Mouse (Mus musculus) common myeloid progenitor, adult 5-6 weeks (primary cell): Measurements from ENCODE around the gene Medag. TPM values are rescaled to one million over a fixed set of nuclear protein-coding genes. Genes with fewer than 3 reads are reported as not detected.

Experiments
- ATAC-seq: replicated peaks from 2 replicates; pipeline ENCODE4 v1.8.0; 2016; ENCODE audit warnings: low read depth, mild to moderate bottlenecking, moderate TSS enrichment, inconsistent platforms; ENCODE audit not compliant: poor library complexity, severe bottlenecking
- total RNA-seq: library from RNA; stranded (forward); fragments of 200-1000, 187-1606 nt; gene quantifications from 2 replicates; pipeline ENCODE4 v1.2.3, GENCODE M21; 2017

Medag gene
- total RNA-seq: 0.39 TPM in 1 of 2 replicates, not detected in the other

DNA sequence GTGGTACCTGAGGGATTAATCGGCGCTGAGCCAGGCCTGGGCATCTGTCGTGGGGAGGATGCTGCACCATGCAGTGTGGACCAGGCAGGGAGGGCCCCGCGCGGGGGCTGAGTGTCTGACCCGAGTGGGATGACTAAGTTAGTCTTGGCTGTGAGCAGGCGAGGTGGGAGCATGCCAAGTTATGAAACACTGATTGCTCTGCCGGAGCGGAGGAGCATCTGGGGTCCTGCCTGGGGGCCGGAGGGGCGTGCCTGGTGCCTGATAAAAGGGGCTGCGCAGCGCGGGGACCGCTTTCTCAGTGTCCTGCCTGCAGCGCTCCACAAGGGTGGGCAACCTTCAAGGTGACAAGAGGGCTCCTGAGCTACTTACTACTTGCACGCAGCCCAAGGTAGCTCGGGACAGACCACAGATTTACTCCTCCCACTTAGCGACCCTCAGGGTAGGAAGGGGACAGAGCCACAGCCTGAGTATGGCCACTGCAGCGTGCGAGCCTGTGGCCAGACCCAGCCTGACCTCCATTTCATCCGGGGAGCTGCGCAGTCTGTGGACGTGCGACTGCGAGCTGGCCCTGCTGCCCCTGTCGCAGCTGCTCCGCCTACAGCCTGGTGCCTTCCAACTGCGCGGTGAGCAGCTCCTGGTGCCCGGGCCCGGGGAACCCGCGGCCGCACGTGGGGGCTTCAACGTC lies at the start of gene Medag:
TSS of gene Medag (plus strand) at position 241 of the 685 bp plus-strand sequence.
- peak; percentile 53 for ATAC-seq

DNA sequence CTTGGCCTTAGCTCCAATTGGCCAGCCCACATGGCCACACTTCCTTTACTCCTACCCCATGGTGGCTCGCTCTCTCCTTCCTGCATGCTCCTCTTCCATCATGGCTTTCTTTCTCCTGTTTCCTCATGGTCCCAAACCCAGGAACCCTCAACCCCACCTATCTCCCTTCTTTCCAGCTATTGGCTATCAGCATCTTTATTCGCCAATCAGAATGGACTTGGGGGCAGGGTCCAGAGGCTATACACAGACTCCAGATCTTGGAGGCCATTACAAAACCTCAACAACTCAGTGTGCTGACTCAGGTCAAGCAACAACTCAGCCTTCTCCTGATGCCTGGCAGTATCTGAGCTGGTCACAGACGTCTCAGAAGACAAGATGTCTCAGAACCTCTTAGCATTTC lies 48.9 kb upstream of the Medag start:
- ATAC-seq: no peak

DNA sequence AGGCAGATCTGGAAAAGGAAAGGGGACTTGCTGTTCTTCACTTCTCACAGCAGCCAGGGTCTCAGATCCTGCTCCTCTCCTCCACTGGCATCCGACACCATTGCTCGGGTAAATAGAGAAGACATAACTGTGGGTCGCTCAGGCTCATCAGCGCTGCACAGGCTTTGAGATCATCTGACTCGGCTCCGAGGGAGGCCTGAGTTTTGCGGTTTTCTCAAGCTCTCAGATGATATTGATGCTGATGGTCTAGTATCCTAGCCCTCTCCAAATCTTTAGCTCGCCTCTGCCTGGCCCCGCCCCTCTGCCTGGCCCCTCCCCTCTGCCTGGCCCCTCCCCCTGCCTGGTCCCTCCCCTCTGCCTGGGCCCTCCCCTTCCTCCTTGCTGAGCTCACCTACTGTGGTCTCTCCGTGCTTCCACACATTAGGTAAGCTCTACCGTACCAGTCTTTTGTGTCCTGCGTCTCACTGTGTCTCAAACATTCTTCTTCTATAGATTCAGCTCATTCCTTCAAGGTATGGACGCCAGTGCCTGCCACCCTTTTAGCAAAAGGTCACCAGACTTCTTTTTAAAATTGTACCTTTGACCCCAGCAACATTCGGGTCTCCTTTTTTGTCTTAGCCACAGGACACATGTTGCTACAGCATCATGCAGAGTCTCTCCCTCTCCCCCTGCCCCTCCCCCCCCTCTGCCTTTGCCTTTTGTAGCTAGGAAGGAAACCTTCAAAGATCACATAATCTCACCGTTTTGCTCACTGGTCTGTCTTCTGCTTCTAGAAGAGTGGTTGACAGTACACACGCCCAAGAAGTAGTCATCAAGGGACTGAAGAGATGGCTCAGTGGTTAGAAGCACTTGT lies 47.4 kb upstream of the Medag start:
- ATAC-seq: no peak

DNA sequence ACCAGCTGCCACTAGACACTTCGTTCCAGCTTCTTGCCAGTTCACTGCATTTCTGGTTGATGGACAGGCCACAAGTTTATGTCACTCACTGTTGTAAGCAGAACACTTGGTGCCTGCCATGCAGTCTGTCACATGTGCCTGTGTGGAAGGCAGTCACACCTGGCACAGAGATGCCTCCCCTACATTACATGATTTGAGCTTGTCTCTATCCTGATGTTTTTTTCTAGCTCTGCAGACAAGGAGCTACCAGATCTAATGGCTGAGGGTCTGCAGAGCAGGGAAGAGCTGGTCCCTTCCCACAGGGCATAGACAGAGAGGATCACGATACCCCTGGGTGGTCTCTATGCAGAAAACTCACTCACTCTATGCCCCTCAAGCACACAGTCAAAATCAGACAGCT lies 44.5 kb upstream of the Medag start:
- no peak for ATAC-seq

DNA sequence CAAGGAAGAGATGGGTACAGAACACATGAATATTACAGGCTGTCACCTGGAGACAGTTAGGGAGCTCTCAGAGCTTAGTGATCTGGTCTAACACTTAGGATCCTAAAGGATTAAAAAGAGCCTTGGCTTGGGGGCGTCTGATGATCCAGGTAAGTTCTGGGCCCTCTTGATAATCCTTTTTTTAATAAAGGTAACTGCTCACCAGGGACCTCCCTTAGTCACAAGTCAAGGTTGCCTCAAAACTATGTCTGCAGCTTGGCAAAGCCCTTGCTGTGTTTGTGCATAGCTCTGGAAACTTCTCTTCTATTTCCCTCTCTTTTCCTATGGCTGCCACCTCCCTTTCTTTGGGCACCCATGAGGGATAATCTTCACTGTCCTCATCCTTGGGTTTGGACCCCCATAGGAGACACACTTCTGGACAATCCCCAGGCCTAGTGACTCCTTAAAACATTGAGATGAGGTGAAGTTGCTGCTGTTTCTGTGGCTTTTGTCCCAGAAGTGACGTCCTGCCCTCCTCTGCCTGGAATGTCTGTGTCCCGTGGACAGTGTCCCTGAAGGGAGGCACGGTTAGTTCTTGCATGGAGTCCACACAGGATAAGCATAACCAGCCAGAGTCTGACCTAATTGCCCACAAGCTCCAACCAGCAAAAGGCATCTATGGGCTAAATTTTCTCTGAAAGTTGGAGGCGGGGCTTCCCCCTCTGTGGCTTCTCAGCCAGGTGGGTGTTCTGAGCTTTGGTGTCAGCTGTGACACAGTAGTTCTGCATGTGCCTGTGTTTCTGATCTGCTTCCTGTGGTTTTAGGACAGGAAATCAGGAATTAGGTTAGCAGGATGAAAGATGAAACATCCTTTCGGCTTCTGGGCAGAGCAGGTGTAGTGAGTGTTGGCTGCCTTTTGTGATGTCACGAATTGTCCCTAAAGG lies 43.7 kb upstream of the Medag start:
- ATAC-seq: peak; percentile 67

DNA sequence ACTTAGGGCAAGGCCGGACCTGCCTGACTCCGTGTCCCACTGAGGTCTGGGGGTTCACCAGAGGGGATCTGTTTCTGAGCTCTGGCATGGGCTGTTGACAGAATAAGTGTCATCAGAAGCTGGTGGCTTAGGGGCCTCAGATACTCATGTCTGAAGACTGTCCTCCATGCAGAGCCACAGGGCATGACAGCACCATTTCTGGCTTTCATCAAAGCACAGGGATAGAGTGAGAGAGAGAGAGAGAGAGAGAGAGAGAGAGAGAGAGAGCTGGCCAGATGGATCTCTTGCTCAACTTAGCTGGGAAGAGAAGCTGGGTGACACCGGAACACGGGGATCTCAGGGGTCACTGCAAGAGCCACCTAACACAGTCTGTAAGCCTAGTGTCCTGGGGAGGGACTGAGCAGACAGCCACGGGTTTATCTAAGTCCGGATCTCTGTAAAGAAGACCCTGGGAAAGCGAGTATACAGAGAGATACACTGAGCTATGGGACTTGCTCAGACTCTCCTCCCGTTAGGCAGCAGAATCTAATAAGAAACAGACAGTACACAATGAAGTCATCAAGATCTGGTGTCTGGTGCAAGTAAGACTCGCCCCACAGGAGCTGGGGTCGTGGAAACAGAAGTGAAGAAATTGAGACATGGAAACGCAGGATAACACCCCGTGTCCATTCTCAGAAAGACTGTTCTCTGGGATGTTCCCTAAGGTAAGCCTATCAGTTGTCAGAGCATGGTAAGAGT lies 42.8 kb upstream of the Medag start:
- no peak for ATAC-seq

DNA sequence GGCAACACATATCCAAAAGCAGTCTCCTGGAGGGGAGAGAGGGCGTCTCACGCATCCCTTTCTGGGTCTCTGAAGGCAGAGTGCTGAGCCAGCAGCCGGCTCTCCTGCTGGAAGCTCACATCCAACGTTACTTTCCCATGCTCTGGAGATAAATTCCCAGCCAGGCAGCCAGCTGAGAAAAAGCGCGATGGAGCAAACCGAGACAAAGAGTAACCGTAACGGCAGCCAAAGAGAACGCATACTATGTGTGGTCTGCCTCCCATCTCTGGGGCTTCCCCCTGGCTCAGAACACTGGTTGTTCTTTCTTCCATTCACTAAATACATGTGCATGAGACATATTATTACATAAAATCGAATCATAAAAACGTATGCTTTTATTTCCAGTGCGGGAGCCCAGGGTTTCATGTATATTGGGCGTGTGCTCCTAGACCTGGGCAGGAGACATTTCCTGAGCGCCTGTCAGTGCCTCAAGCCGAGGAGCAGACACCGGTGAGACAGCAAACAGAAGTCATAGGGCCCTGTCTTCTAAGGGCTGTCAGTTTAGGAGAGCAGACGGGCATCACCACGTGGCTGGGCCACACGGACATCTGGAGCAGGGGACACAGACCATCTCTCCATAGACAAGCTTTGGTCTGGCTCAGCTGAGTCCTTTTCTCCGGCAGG lies 42.0 kb upstream of the Medag start:
- ATAC-seq: no peak

DNA sequence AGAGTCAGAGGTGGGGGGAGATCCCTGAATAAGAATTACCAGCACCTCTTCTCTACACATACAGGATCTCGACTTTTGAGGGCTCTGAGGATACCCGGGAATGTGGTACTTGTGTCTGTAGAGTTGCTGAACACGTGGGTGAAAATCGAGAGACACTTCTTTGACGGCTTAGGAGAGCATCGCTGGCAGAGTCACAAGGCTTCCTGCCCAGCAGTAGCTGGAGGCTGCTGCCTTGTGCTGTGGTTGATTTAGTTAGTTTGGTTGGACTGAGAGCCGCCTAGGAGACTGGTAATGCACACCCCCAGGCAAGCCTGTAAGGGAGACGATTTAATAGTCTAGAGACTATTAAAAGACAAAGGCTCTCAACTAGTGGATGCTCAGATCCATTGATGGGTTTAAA lies 39.5 kb upstream of the Medag start:
- ATAC-seq: no peak

DNA sequence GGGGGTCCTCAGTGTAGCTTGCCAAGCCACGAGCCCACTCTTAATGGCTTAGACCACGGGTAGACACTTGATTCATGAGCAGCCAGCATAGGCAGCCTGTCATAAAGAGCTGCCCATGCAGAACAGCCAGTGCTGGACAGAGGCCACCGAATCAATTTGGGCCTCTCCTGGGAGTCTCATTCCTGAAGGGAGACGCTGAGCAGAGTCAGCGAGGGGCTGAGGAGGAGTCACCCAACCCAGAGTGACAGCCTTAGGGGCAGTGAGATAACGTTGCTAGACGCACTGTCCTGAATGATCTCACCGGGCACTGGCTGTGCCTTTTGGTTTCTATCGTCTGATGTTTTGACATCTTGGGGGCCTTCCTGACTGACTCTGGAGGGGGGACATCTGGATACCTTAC lies 38.3 kb upstream of the Medag start:
- ATAC-seq: no peak

DNA sequence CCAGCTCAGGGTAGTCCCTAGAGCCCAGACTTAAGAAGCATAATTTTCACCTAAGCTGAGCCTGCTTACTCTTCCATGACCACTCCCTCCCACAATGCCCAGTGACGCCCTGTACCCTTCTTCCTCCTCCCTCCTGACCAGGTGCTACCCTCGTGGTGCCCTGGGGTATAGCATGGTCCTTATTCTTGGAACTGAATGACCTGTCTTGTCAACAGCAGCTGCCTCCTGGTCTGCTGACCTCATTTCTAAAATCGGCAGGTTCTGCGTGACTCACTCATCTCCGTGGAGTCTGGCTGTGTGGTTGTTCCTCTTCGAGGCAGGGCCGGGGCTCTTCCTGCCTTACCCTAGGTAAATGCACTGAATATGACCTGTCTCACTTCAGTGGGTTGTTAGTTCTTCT lies 37.5 kb upstream of the Medag start:
- peak; percentile 53 for ATAC-seq

DNA sequence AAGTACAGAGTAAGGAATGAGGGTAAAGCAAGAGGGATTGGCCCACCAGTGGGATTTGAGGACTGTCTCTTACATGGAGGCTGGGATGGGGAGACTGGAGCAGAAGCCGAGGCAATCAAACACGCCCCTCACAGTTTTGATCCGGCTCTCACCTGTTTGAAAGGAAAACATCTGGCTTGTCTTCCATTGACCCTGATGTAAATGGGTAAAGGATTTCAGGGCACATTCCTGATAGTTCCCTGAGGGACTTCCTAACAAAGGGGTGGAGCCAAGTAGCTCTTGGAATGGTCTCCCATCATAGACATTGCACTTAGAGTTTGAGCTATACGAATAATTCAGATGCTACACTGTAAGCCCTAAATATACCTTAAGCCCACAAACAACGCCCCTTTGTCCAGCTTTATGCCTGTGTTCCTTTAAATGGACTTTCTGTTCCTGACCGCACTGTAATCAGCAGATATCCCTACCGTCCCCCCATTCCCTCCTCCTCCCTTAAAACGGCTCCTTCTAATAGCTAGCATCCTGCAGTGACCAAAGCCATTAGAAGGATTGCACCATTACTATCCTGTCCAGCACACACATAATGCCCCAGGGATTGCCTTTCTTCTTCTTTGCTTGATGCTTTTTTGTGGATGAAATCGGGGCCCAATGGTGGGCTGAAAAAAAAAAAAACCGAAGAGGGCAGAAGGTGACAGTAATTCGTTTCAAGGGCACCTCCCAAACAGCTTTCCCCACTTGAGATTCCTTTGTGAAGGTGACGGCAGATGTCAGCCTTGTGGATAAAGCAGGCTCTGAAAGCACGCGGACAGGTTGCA lies 36.3 kb upstream of the Medag start:
- ATAC-seq: 0 out of 2 replicates have a peak, but pooled peaks have one; percentile 3

DNA sequence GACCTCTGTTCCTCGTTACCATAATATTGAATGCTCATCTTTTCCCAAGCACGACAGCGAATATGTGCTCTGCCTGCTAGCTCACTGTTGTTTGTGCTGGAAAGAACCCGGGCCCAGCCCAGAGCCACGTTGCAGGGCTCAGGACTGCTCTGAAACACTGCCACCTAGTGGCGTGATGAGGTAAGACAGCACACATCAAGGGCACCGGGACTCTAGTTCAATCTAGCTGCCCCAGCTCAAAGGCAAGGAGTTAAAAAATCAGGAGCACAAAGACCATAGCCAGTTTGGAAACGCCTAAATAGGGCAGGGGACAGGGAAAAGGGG lies 35.7 kb upstream of the Medag start:
- ATAC-seq: peak; percentile 68

DNA sequence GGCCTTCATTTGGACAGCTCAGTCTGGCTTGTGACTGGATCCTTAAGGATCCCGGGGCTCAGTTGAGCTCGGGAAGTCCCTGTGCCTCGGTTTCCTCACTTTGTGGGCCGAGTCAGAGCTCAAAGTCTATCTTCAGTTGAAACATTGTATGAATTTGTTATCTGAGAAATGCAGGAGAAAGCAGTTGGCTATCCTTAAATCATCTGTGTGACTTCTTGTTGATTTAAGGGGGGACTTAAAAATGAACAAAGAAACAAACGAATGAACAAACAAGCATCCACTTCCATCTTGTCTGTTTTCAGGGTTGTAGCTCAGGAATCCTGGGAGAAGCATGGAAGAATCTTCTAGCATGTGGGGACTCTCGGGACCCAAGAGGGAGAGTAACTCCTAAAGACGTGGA lies 35.2 kb upstream of the Medag start:
- no peak for ATAC-seq

DNA sequence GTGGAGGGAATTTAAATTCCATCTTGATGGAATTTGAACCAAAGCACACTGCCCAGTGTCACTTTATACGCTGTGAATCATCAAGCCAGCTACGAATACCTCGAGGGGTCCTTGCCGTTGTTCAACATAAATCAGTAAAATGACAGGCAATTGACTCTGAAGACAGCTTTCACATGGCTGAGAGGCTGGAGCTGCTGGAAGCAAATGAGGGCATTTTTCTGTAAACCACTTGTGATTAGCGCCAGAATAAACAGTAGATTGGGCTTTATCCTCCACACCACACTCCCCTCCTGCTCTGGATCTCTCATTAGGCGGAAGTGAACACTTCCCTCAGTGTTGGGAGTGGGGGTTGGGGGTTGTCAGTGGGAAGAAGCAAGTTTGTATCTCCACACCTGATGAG lies 34.3 kb upstream of the Medag start:
- no peak for ATAC-seq

DNA sequence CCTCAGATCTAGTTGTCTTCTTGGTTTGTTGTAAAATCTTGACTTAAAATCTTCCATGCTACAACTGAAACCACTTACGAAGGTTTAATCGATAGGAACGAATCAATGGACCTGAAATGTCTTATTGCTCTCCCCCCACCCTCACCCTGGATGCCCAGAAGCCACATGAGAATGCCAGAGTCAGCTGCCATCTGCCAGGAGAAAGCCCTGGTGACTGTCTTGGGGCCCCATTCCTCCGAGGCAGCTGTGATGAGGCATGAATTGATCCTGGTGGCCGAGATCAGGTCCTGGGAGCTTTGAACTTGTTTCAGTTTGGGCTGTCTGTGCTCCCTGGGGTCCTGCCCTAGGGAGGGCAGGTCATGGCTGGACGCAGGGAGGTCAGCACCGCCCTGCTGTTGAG lies 33.0 kb upstream of the Medag start:
- no peak for ATAC-seq

DNA sequence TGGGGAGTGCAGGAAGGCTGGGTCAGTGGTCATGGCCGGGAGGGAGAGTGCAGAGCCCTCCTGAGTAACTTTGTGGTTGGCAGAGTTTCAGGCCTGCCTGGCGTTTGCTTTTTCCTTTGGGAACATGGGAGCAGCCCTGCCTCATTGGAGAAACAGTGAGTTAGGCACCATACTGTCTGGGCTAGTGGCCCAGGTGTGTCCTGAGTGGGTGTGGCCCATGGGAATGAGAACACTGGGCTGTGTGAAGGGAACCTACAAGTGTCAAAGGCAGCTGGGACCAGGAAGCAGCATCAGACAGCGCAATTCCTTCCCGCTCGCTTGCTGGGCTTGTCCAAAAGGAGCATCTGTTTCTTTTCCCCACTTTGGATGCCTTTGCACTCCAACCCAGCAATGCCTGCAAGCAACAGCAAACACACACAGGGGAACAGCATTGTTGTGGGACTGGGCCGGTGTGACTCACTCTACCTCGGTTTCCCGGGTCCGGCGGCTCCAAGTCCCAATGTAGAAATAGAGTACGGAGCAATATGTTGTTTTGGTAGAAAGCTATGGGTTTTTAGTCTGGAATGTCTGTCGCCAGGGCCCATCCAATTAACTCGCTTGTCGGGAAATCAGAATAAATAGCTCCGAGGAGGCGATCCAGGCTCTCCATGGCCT lies 32.3 kb upstream of the Medag start:
- ATAC-seq: no peak

DNA sequence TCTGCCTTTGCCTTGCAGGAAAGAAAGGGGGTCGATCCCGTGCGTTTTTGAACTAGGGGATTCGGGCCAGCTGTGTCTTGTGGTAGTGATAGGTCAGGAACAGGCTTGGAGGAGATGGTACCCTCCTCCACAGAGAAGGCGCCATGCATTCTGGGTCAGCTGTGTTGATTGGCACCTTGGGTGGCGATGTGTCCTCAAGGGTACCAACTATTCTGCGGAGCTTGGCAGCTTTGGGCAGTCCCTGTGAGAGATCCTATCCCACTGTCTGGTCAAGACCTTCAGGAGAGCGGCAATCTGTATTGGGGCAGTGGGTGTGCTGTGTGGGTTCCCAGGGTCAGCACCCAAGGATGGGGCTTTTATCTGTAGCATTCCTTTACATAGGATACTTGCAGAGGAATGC lies 31.7 kb upstream of the Medag start:
- no peak for ATAC-seq

DNA sequence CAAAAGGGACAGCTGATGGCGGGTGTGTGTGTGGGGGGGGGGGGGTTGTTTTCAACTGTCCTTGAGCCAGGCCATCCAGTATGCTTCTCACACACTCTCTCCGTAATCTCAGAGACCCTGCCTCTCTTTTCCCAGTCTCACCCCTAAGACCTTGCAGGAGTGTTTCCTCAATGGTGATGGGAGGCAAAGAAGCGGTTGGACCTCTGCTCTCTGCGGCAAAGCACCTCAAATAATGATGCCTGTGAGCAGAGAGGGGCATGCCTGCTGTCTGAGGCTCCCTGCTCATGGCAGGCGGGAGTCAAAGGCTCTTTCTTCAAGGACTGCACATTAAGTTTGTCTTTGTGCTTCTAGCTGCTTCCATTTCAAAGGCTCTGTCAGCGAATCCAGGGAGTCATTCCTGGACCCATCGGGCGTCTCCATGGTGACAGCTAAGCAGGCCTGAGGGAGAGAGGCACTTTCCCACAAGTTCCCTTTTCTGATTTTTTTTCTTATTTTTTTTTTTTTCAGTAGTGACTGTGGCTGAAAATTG lies 31.1 kb upstream of the Medag start:
- peak; percentile 74 for ATAC-seq
